Mouse (Mus musculus): ENCODE results near the gene Lix1l.
A peak's percentile ranks its signal among the peaks of the same experiment; 100 is the strongest.

Gene Lix1l

DNA sequence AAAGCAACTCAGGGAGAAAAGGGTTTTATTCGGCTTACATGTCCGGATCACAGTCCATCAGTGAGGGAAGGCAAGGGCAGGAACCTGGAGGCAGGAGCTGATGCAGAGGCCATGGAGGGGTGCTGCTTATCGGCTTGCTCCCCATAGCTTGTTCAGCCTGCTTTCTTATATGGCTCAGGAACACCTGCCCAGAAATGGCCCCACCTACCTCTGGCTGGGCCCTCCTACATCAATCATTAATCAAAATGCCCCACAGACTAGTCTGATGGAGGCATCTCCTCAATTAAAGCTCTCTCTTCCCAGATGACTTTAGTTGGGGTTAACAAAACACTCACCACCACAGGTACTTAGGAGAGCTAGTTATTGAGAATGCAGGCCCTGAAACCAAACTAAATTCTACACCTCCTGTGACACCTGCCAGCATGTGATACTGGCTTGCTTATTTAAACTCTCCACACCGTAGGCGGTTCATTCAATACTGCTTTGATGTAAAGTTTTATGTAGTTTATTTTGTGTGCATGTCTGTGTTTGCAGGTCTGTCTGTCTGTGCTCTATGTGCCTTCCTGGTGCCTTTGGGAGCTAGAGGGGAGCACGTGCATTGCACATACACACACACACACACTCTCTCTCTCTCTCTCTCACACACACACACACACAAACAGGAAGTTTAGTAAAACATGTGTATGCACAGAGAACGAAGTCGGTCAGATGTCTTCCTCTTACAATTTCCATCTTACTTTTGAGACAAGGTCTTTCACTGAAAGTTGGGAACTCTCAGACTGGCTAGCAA is 34.1 kb upstream of the Lix1l start:
- peak; percentile 90 for DNase-seq

GRCm38 (mm10) chr3:96568605-96569004 is 32.3 kb upstream of the Lix1l start:
- peak; percentile 96 for DNase-seq

DNA sequence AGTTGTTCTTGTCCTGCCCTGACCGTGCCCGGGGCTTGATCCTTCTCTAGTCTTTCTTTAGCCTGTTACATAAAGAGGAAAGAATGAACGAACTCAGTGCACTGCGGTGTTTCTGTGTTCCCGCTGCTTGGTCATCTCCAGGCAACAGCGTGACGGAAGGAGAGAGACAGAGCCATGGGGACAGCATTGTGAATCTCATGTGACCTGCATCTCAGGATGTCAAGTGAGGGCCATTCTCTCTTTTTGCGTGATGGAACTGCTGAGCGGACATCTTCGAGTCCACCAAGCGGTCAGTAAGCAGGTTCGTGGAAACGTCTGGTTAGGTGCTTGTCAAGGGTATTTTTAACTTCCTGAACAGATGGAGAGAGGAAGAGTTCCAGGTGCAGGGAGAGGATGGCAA is 31.4 kb upstream of the Lix1l start:
- peak; percentile 97 for DNase-seq

GRCm38 (mm10) chr3:96569966-96570605 is 30.9 kb upstream of the Lix1l start:
- DNase-seq = peak; percentile 91

DNA sequence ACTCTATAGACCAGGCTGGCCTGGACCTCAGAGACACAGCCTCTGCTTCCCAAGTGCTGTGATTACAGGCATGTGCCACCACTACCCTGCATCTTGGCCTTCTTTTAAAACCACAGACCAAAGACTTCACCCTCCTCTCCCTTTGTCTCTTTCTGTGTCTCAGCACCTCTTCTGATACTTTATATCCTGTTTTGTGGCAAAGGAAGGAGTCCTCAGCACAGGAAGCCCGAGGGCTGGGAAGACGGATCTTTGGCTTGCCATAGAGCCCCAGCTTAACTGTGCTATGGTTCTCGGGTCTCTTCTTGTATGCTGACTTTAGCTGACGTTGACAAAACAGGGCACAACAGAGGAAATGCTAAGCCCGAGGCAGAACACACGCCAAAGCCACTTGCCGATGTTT is 30.3 kb upstream of the Lix1l start:
- DNase-seq = peak; percentile 93

GRCm38 (mm10) chr3:96571336-96571735 is 29.6 kb upstream of the Lix1l start:
- DNase-seq = peak; percentile 93

GRCm38 (mm10) chr3:96571896-96572698 is 28.9 kb upstream of the Lix1l start:
- DNase-seq = peak; percentile 99

- peak; percentile 96 for DNase-seq
Observed at GRCm38 (mm10) chr3:96573611-96574511, 27.1 kb upstream of the Lix1l start.

- DNase-seq = peak; percentile 99
Observed at GRCm38 (mm10) chr3:96575272-96575984, 25.5 kb upstream of the Lix1l start.

- peak; percentile 99 for DNase-seq
Observed at GRCm38 (mm10) chr3:96576005-96576658, 24.8 kb upstream of the Lix1l start.

DNA sequence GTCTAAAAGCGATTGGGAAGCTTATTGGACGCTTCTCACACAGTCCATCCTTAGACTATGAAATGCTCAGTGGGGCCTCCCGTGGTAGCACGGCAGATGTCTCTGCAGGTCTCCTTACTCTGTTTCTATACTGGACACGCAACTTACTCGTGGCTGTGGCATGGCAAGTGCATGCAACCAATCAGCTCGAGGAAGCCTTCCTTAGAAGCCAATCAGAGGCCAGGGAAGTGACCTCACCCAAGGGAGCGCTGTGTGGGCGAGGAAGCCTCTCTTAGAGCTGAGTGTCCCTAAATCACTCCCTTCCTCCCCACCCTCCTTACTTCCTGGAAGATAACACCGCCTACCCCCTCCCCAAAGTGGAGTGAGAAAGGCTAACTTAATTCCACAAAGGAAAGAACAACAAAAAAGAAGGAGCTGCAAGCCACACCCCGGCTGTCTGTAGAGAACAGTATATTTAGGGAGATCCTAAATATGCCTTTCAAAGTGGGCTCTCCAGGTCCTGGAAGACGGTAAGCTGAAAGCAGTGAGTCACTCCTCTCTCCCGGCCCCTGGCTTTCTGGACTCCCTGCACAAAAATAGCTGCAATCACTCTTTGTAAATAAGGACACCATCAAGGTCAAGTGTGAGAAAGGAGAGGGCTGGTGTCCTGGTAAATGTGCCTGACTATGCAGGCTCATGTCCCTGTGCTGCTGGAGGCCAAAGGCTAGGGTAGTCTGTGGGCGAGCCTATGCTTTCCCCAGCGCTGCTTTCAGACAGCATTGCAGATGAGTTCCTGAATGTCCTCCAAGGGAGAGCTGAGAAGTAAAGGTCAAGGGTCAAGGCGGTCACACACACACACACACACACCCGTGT is 24.0 kb upstream of the Lix1l start, which contains the start of gene Gm16253:
Gene Gm16253, plus strand, starts transcription at position 295 of the 852 bp plus-strand sequence.
- DNase-seq = peak; percentile 100

GRCm38 (mm10) chr3:96577566-96577965 is 23.4 kb upstream of the Lix1l start:
- no peak for DNase-seq

- DNase-seq = peak; percentile 94
Observed at GRCm38 (mm10) chr3:96578561-96579238, 22.2 kb upstream of the Lix1l start.

GRCm38 (mm10) chr3:96579239-96579750 is 21.7 kb upstream of the Lix1l start:
- DNase-seq = peak; percentile 93

GRCm38 (mm10) chr3:96579885-96580454 is 21.0 kb upstream of the Lix1l start:
- peak; percentile 99 for DNase-seq

GRCm38 (mm10) chr3:96581141-96581540 is 19.8 kb upstream of the Lix1l start:
- peak; percentile 93 for DNase-seq

DNA sequence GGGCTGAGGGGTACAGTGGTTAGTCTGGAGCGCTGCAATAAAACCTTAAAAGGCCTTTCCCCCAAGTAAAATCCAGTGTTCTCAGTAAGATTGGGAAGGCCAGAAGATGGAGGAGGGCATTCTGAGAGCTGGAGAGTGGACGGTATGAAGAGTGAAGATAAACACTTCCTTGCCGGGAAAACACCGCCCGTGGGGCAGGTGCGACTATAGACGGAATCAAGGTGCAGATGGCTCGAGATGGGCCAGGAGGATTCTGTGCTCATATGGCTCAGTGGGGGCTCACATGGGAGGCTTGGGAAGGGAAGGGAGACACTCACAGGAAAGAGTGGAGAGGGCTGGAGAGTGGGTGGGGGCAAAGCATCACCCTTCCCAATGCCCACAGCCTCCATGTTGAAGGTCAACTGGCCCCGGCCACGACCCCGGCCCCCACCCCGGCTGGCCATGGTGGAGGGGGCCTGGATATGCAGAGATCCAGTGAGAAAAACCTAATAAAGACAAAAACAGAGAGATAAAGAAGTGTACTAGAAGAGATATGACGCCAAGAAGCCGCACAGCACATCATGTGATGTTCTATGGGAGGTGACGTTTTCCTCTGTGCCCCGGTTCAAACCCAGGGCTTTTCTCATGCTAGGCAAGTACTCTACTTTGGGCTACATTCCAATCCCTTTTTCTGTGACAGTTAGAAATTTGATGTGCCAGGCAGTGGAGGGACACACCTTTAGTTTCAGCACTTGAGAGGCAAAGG is 19.0 kb upstream of the Lix1l start:
- peak; percentile 91 for DNase-seq

DNA sequence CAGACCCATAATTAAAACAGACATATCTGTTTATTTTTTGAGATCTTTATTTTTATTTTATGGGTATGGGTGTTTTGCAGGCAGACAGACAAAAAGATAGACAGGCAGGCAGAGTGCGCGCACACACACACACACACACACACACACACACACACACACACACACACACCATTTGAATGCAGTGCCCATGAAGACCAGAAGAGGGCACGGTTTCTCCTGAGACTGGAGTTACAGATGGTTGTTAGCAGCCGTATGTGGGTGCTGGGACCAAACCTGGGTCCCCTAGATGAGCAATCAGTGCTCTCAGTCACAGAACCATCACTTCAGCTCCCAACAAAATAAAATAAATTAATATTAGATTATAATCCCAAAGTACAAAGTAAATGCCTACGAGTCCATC is 17.6 kb upstream of the Lix1l start:
- DNase-seq = no peak
